Mouse (Mus musculus) retina, embryonic 14.5 days (tissue): ENCODE measurements around the gene Slc7a6os.
"Not testable (repeated sequence)": the region's sequence is repeated elsewhere in the genome, so short reads cannot be mapped to it uniquely, and the experiment has no call there.

ENCODE experiments used
- DNase-seq: peaks from one replicate; pipeline ENCODE4 v3.0.0-alpha.2; 2015; ENCODE audit warnings: low spot score

The Slc7a6os gene

DNA sequence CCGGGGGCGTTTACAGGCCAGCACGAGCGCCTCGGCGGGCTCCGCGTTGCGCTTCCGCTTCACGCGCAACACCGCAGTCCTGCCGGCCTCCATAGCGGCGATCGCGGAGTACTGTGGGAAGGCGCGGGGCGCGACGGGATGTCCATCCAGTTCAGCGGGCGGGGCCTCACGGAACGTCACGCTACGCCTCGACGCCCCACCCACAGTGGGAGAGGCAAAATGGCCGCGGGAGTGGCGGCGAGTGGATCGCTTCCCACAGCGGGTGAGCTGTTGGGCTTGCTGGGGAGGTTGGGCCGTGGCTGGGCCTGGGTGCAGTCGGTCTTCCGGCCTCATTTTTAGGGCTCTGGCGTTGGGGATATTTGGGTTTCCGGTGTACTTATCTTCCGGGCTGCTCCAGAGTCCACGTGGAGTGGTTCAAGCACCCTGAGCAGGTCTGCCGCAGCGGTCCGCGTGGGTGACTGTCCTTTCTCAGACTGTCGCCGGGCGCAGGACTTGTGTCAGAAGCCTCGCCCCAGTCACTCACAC is at the start of gene Slc7a6os, which contains the start of gene Prmt7:
Gene Slc7a6os (minus strand): TSS at position 115 of the 525 bp plus-strand sequence.
Gene Prmt7 (plus strand): TSS at position 116 of the 525 bp plus-strand sequence.
- peak; percentile 96 for DNase-seq

DNA sequence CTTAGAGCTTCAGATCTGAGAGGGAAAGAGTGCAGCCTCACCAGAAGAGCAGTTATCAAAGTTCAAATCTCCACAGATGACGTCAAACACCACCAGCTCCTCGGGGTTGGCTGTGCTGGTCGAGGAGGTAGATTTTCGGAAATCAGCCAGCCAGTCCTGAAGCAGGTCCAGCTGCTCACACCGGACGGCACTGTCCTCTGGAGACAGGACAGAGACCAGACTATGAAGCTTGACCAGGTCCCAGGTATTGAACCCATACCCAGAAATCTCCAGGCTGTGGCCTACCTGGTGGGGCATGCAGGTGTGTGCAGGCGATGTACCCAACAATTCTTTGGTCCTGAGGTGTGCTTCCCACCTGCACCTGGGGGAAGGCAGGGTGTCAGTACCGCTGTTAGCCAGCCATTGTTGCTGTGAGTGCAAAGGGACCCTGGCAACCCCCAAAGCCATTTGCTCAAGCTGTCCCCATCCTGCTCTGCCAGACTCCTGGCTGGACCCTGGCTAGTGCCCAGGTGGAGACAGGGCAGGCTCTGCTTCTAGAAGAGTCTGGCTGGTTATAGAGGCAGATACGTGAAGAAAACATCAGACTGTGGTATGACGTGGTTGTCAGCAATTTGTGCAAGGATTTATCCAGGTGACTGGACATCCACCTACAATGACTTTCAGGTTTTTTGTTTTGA is 49.0 kb upstream of the Slc7a6os start:
- no peak for DNase-seq

DNA sequence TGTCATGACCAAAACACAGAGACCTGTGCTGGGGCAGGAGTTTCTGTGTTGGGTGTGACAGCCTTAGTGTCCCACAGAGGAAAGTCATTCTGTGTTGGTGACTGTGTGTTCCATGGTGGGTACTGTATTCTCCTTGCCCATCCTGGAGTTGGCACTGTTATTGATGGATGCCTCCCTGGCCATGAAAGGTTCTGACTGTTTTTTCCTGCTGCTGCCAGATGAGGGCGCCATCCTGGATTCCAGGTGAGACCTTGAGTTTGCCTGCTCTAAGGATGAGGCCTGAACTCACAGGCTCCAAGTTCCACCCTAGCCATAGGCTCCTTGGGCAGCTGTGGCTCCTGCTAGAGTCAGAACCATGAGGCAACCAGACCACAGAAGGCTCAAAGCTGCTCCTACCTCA is 47.4 kb upstream of the Slc7a6os start:
- no peak for DNase-seq

DNA sequence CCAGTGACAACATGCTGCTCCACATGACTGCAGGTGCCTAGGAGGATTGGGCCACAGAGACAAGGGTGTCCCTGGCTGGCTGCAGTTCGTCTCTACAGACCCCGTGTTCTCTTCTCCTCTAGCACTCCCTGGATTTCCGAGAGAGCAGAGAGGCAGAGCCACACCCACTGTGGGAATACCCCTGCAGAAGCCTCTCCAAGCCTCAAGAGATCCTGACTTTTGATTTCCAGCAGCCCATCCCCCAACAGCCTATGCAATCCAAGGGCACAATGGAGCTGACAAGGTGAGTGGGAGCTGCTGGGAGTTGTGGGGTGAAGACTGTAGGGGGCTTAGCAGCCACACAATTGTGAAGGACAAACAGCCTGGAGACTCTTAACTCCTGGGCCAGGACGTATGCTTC is 39.5 kb upstream of the Slc7a6os start:
- DNase-seq: no peak

DNA sequence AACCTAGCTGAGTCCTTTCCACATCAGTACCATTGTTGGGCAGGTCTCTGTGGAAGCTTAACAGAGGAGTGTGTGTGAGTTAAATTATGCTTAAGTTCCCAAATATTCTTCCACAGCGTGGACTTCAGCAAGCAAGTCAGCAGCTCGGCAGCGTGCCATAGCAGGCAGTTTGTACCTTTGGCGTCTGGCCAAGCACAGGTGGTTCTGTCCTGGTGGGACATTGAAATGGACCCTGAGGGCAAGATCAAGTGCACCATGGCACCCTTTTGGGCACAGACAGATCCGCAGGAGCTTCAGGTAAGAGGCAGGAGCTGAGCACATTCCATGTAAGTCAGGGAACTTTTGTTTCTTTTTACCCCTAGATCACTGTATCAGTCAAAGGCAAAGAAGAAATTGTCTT is 26.4 kb upstream of the Slc7a6os start:
- no peak for DNase-seq

DNA sequence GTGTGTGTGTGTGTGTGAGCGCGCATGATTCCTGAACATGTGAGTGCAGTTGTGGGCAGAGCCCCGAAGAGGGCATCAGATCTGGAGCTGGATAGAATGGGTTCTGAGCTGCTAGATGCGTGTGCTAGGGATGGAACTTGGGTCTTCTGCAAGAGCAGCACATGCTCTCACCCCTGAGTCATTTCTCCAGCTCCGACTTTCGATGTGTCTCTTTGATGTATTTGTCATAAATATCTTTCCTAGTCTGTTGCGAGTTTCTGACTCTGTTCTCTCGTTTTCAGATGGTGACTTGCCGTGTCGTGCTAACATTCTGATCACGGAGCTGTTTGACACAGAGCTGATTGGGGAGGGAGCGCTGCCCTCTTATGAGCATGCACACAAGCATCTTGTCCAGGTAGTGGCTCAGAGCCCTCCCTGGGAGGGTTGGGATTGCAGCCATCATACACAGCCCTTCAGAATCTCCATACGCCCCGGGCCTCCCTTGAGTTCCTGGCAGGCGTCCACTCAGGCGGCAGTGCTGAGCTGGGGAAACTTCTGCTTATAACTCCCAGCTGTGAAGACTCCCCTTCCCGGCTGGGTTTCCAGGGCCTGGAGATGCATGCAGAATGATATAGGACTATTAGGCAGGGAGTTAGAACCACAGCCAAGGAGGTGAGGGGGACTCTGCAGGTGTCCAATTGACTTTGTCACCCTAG is 24.0 kb upstream of the Slc7a6os start:
- DNase-seq: no peak

DNA sequence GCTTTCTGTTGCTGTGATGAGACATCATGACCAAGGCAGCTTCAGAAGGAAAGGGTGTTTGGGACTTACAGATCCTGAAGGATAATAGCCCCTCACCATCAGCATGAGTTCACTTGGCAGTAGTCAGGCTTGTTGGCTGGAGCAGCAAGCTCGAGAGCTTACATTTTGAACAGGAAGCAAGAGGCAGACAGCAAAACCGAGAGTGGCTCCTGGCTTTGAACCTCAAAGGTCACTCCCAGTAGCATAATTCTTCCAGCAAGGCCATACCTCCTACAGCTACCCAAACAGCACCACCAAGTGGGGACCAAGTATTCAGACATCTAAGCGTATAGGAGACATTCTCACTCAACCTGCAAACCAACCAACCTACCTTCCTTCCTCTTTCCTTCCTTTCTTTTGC is 22.0 kb upstream of the Slc7a6os start:
- no peak for DNase-seq

DNA sequence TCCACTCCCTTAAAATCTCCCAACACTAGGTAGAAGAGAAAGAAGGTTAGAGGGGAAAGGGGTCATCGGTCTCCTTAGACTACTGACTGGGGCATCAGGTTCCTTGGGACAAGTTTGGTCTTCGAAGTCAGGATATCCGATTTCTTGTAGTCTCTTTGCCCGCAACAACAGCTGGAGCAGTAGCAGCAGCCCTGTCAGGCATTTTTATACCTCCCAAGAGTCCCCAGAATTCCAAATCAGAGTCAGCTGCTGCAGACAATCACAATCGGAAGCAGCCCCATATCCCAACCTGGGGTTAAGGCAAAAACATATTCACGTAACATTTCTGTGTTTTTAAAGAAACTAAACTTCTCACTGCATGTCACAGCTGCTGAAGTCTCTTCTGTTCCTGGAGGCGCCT is 20.8 kb upstream of the Slc7a6os start:
- DNase-seq: no peak

DNA sequence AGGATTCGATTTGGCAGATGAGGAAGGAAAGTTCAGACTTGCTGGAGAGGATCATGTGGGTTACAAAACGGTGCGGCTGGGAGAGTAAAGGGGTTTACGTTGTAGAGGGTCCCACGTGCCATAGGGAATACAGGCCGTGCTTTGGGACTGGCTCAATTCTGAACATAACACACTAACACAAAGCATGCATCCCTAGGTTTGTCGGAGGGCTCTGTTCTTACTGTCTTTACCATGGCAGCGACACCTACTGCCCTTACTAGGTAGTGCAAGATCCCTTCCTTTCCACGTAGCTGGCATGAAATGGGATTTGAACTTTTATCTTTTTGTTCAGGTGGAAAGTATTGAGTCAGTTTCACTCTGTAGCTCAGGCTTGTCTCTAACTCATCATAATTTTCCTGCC is 15.9 kb upstream of the Slc7a6os start:
- peak; percentile 81 for DNase-seq

DNA sequence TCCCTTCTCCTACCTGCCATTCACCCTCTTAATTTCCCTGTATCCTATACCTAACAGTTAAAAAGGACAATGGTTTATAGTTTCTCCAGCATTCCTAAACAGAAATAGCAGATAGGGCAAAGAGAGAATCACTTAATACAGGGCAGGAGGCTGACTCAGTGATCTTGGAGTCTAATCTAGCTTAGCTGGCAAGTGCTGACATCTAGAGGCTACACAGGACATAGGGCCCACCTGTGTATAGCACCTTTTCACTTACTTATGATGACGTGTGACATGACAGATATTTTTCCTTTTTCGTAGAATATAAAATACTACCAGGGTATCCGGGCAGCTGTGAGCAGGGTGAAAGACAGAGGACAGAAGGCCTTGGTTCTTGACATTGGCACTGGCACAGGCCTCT is 8.9 kb upstream of the Slc7a6os start:
- DNase-seq: no peak

DNA sequence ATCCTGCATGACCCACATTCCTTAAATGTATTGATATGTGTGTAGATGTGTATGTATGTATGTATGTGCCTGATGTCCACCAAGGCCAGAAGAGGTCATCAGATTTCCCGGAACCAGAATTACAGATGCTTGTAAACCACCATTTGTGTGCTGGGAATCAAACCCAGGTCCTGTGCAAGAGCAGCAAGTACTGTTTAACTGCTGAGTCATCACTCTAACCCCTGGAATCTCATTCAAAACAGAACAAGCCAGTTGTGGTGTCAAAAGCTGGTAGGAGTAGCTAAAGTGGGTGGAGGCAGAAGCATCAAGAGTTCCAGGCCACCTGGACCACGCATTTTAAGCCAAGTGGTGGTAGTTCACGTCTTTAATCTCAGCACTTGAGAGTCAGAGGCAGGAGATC is 3.2 kb upstream of the Slc7a6os start:
- DNase-seq: no peak

DNA sequence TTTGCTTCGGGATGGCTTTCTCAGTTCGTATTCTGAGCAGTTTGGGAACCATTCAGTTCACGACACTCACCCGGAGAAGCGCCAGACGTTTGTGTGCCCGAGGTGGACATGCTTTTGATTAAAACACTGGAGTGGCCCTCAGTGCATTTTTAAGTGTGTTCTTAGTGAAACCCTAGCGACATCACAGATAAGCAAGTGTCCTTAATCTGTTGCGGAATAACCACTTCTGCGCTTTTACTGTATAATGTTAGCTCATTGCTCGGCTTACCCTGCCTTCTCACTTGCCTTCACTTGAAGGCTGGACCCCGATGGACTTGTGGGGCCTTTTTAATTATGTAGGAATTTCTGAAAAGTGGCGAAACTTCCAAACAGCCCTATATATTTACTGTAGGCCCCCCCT is 686 bp upstream of the Slc7a6os start:
- DNase-seq: no peak

DNA sequence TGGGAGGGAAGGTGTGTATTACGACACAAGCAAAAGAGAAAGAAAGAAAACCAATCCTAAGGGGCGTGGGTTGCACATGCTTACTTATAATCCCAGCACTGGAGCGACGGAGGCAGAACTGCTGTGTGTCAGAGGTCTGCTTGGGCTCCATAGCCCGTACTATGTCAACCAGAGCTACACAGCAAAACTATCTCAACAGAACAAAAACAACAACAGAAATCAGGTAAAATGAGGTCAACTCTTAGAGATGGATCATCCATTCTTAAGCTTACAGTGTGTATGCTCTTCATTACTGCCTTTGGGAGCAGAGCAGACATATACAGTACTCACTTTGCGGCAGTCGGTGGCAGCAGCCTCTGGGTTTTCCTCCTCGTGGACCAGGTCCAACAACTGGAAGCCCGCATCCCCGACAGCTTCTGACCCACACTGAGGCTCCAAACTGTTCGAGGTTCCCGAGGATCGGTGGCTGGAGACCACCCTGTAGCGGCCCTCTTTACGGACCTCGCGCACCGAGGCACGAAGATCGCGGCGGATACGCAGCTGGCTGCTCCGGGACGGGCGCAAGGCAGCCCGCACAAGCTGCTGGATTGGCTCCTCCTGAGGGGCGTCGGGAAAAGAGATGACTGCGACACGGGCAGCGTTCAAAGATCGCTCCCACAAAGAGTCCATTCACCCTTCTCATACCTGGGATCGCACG is 552 bp downstream of the Slc7a6os start:
- DNase-seq: no peak

DNA sequence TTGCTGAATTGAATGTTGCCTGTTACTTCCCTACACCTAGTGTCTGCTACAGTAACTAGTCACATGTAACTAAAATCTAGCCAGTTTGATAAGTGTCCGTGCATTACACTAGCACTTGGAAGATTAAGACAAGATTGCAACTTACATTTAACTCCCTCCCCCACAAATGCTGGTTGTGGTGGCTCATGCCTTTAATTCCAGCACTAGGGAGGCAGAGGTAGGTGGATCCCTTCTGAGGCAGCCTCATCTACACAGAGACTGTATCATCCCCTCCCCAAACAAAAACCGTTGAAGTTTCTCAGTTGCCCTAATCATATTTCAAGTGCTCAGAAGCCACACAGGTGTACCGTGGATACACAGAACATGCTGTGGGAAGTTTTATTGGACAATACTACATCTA is 11.1 kb downstream of the Slc7a6os start:
- not testable (repeated sequence) for DNase-seq

DNA sequence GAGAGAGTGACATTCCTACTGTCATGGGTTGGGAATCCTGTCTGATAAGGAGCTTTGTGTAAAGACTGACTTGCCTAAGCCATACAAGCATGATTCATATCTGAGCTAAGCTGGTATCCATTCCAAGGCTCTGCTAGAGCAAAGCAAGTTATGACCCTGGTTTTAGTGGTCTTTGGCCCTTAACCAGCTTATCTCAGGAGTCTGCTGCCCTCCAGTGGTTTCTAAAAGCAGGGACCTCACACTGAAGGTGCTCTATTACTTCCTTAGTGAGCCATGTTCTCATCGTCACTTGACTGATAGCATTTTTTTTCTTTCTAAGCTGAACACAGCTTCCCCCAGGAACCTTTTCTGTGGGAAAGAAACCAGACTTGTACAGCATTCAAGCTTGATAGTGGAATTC is 12.0 kb downstream of the Slc7a6os start:
- peak; percentile 77 for DNase-seq

DNA sequence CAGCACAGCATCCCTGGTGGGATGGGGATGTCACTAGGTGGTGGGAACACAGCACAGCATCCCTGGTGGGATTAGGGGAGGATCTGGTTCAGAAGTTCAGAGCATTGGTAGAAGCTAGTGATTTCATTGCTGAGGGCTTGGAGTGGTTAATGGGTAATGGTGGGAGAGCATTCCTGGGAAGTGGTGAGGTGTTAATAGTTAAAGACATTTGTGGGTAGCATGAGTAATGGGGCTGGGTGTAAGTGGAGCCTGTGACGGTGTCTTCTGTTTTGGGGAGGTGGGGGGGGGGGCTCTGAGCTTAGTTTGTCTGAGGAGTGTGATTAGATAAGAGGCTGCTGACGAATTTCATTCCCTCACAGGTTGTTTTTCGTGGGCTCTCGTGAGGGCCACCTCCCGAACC is 16.7 kb downstream of the Slc7a6os start:
- DNase-seq: no peak

DNA sequence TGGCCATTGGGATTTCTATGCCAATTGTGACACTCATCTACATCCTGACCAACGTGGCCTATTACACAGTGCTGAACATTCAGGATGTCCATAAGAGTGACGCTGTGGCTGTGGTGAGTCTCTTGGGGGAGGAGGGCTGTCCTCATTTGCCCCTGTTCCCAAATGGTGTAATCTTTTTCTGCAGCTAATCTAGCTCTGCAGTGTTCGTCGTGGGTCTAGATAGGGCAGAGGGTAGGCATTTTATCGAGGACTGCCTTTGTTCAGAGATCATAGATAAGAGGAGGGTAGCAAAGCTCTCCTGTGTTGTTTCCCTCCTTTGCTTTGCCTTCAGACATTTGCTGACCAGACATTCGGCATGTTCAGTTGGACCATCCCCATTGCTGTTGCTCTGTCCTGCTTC is 17.6 kb downstream of the Slc7a6os start:
- no peak for DNase-seq

DNA sequence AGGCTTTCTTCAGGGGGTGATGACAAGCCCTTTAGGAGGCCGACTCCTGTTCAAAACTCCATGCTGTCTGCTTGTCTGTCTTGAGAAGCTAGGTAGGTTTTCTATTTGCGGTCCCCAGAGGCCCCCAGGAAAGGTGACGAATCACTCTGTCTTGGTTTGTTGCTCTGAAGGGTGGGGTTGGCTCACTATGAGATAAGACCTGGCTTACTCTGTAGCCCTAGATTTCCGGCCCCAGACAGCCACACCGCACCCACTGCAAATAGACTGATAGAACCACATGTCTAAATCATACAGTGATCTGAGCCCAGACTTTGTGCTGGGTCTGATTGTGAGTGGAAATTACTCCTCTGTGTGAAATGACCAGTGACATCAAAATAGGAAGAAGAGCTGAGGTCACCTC is 19.1 kb downstream of the Slc7a6os start:
- no peak for DNase-seq

DNA sequence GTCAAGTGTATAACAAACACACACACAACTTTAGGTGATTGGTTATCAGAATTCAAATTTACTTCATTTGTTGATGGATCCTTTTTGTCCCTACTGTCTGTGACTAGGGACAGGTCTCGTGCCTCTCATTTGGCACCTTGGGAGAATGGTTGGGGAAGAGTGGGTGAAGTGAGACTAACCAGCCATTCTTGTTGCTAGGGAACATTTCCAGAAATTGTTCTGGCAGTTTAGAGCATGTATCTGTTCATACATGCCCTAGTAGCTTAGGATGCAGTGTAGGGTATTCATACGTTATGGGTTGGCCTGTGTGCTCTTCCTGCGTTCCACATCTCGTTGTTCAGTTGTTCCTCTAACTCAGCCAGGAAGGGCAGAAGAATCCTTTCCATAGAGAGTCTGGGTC is 21.6 kb downstream of the Slc7a6os start:
- no peak for DNase-seq

DNA sequence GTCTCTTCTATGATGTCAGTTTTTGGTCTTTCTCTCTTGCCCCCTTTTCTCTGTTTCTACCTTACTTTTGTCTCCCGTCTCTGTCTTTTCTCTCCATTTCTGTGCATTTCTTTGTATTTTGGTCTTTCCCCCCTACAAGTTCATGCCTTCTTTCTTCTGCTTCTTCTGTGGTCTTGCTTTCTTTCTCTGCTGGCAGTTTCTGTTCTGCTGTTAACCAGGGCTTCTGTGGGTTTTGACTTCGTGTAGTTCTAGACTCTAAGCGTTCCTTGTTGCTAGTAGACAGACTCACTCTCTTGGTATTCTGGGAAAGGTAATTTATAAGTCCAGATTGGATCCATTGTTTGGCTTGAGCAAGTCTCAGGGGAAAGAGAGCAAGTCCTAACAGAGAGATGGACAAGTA is 24.3 kb downstream of the Slc7a6os start:
- no peak for DNase-seq

DNA sequence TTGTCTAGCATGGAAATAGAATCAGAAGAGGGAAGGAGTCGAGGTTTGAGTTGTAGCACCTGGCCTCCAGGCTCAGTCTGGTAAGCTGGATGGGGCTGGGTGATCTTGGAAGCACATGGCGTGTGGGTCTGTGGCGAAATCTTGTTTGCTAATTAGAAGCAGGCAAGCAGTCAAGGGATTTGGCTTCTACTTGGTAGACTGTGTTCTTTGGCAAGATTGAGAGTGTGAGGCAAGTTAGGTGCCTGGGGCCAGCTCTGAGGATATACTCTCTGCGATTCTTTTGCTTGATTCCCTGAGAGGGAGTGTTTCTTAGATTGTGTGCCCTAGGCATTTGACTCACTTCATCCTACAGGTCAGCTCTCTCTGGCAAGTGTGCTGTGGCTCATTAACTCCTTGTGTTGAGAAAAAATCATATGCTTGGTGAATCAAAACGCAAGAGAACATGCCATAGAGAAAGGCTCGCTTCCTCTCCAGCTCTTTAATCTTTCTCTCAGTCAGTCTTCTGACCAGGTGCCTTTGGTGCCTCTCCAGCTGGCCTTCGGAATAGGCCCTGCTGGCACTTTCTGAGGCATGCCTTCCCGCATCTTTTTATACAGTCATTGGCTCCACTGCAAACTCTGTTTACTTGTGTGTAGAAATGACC is 25.0 kb downstream of the Slc7a6os start:
- DNase-seq: no peak

DNA sequence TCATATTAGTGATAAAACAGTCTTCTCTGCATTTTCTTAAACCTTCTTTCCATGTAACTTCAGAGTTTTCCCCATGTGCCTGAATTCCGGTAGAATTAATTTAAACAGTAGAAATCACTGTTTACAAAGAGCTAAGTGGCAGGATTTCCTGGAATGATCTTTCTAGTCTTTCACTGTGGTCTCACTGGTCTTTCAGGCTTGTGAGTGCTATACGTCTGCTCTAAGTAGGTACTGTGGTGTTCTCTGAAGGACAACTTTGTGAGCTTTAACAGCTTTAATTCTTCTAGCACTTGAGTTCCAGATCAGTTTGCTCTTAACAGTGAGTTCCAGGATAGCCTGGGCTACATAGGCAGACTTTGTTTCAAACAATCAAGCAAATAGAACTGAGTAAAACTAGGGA is 32.3 kb downstream of the Slc7a6os start:
- DNase-seq: no peak

DNA sequence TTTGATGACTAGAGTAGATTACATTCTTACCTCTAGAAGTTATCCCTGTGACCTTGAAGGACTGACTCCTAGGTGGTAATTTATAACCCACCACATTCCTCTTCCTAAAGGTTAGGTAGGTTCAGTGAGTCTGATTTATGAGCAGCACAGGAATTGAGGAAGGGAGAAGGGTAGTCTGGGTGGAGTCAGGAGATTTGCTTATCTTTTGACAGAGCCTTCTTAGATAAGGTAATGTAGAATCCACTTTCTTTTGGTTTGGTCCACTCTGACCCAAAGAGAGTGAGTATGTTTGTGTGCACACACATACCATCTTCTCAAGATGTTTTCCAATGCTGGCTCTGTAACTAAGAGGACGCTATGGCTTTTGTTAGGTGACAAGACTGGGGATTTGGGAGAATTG is 33.1 kb downstream of the Slc7a6os start:
- no peak for DNase-seq
